Mouse (Mus musculus) frontal cortex, postnatal 36 days (tissue): ENCODE results near the gene Hpse2.
"Not testable (repeated sequence)": the region's sequence is repeated elsewhere in the genome, so short reads cannot be mapped to it uniquely, and the experiment has no call there.

Source experiments
- DNase-seq, 2 experiments: peaks; one replicate each; pipeline ENCODE4 v3.0.0; 2022; ENCODE audit warnings: low spot score in 2 of 2

The Hpse2 gene

DNA sequence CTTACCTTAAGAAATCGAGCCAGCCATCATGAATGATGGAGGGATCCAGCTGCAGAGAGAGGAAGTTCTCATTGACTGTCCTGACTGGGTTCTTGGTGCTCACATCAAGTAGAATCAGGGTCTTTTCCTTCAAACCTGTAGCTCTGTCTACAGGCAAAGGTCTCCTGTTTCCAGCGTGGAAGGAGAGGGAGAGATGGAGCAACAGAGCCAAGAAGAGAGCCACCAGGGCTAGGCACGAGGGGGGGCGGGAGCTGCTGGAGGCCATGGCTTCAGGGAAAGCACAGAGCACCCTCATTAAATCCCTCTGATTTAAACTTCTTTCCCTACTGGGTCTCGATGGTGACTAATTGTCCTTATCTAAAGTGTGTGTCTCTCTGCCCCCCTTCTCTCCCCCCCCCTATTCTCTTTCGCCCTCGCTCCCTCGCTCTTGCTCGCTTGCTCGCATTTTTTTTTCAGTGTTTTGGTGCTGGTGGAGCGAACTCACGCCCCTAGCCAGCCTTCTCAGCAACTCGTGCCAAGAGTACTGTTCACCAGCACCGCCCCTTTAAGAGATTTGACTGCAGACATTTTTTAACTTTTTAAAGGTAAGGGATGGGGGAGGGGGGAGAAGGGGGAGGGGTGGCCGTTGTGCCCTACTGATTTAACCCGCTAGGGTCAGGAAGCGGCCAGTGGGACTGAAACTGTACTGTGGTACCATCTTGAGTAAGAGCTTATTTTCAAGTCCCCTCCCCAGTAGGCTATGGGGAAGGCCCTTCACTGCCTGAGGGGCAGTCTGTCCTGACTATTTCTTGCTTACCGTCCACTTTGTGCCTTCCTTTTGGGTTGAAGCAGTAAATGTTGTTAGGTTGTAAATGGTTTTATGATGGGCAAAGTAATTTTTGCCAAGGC lies at the start of gene Hpse2:
Hpse2 (minus strand) TSS at position 339 of the 888 bp plus-strand sequence.
- DNase-seq: no peak

DNA sequence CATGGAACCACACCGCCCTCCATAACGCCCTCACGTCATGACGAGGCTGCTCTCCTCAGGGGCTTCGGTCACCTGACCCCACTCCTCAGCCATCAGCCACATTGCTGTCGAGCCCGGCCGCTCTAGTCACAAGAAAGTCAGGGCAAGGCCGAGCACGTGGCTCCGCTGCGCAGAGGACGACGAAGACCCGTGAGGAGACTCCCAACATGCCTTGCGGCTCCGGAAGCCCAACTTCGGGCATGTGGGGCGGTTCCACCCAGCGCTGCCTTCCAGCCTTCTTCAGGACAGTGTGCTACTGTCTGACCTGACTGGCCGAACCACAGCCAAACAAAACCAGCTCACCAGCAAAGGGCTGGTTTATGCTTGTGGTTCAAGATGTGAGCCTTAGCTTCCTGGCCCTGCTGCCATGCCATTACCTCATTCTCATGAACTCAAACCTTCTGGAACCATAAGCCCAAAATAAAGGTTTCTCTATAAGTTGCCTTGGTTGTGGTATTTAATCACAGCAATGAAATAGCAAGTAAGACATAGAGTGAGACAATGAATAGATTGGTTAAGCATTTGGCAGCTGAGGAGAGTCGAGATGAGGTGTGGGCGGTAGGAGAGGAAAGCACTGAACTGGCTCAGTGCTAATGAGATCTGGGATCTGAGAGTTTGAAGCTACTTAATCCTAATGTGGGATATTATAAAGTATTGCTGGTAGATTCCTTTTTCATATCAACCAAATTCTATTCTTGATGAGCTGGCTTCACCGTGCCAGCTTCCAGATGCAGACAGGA lies 39.5 kb upstream of the Hpse2 start:
- DNase-seq: no peak

DNA sequence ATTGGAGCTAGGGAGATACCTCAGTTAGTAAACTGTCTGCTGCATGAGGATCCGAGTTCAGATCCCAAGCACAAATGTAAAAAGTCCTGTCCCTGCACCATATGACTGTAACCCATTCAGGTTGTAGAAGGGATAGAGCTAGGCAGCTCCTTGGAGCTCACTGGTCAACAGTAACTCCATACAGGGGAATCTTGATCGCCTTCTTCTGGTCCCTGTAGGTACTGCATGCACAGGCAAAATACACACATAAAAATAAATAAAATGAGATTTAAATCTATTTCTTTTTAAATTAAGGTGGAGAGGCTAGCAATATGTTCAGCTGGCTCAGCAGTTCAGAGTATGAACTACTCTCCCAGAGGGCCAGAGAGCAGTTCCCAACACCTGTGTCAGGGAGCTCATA lies 35.9 kb upstream of the Hpse2 start:
- DNase-seq: no peak

DNA sequence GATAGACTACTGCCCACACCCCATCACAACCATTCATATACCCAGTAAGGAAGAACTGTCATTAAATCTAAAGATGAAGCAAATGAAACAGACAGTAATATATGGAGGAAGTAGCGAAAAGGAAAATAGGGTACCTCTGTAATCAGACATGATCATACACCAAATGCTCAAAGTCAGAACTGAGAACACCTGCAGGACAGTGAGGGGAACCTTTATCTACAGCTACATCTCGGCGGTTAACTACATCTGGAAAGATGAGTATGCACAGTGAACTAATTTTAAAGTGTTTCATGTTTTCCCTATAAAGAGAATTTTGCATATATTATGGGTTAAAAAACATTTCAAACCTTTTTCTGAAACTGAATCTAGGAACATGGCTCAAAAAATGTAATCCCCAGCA lies 32.4 kb upstream of the Hpse2 start:
- no peak for DNase-seq

DNA sequence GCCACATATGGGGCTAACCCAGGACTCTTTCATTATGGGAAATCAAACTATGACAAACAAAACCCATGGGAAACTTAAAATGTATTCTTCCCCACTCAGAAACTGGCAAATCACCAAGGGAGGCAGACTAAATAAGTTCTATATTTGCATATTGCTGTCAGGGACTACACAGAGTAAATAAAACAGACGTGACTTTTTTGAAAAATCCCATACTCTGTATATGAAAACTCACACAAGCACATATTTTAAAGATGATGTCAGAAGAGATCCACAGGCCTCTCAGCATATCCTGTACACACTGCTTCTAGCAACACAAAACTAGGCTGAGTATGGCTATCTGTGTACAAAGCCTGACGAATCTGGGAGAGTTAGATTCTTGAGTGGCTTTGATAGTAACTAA lies 27.4 kb upstream of the Hpse2 start:
- DNase-seq: no peak

DNA sequence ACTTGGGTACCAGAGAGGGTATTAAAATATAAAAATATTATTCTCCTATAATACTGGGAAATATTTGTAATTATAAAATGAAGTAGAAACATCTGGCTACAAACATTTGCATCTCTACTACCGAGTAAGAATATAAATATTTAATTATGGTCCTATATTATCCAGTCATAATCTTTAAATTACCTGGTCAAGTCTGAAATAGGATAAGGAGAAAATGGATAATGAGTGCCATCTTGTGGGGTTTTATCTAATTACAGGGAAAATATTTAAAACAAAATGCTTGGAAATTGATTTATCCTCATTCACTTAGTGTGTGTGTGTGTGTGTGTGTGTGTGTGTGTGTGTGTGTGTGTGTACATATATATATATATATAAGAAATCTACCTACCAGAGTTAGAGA lies 19.0 kb upstream of the Hpse2 start:
- no peak for DNase-seq

DNA sequence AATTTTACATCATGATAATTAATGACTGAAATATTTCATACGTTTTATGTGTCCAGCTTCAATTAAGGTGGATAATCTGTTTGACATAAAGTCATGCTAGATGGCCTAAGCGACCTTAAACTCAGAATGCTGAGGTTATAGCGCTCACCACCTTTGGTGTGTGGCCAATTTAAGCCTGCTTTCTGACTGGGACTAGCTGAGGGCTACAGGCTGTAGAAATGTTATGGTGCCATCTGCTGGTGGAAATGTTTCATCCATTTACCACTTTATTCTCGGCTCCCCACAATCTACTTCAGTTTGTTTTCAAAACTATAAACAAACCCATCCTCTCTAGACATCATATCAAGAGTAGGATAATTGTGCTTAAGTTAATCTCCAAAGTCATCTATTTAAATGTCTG lies 8.2 kb upstream of the Hpse2 start:
- DNase-seq: peak; percentile 20 to 53

DNA sequence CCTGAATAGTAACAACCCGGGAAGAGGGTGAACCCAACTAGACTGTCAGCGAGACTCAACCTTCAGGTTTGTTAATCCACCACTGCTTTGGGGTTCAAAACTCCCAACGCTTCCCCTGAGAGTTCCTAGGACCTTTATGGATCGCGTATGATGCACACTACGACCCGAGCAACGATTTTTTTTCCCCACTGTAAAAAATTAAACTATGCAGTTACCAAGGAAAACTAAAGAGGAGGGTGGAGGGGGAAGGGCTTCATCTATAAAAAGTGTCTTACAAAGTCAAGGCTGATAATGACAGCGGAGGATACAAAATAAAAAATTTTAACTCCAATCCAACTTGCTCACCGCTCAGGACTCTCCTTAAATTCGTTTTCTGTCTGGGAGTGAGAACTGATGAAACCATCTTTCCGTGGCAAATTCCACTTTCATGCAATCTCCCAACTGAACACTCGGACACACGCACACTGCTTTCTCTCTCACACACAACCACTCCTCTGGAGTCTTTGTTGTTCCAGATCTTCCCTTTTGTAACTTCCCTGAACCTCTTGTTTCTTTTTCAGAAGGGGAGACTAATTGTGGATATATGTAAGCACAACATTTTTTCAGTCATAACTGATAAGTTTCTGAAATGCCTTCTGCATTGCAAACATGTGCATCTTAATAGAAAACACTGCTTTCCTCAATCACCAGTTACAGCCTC lies 934 bp downstream of the Hpse2 start:
- peak in 1 of 2 experiments; percentile 1 for DNase-seq

DNA sequence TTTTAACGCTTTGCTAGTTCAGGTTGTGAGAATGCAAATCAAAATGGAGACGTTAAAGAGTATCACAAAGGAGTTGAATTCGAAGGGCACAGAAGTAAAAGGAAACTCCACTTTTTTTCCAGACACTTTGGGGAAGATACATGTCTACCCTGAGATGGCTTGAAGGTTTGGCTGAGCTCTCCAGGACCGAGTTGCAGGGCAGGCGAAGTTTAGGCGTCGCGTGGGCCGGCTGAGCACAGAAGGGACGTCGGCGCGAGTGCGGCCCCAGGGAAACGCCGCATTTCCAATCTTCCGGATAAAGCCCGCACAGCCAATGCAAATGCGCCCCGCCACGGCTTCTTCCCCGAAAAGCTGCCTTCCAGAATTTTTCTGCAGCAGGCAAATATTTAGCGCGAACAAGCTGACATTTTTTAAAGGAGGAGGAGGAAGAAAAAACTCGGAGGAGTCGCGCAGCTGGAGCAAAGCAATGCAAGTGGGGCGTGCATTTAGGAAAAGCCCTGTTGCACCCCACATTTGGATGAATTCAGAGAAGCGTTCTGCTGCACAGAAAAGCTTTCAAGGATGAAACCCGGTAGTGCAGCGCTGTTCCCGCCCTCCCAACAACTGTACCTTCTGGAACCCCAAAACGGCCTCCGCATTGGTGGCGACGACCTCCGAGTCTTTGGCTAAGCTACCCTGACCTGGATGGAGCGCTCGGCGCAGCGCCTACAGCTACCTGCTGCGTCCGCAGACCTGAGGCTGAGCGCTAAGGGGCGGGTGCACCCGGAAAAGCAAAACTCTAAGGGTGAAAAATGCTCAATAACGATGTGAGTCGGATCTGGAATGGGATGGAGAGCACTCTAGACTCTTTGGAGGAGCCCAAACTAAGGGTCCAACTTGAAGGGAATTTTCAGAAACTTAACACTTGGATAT lies 1.9 kb downstream of the Hpse2 start:
- peak; percentile 18 to 20 for DNase-seq

DNA sequence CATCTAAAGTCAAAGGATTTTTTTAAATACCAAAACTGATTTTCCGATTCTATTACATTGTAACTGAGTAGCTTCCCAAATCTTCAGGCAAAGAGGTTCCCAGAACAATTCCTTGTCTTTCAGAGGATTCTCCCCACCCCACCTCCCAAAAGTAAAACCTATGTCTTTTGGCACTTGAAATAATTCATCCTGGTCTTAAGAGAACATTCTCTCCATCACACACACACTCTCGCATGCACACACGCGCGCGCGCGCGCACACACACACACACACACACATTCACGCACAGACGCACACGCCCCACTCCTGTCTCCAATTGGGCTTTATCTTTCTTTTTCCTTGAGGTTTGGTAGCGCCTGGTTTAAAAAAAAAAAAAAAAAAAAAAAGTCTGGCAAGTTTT lies 2.7 kb downstream of the Hpse2 start:
- no peak for DNase-seq

DNA sequence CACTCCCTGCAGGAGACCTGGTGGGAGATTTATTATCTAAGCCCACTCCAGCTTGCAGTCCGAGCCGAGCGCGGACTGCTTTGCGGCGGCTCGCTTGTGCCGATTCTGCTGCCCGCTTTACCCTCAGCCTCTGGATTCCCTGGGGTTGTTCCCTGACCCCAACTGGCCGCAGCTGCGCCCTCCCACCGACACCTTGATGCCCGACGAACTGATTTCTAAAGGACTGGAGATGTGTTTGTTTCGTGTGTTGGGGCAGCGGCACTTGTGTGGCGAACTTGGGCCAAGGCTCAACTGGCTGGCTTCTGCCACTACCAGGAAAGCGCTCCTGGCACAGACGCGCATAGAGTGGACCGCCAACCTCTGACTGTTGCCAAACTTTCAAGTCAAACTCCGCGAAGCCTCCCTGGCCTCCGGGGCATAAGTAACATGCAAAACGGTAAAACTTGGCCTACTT lies 3.1 kb downstream of the Hpse2 start:
- DNase-seq: peak in 1 of 2 experiments; percentile 5

DNA sequence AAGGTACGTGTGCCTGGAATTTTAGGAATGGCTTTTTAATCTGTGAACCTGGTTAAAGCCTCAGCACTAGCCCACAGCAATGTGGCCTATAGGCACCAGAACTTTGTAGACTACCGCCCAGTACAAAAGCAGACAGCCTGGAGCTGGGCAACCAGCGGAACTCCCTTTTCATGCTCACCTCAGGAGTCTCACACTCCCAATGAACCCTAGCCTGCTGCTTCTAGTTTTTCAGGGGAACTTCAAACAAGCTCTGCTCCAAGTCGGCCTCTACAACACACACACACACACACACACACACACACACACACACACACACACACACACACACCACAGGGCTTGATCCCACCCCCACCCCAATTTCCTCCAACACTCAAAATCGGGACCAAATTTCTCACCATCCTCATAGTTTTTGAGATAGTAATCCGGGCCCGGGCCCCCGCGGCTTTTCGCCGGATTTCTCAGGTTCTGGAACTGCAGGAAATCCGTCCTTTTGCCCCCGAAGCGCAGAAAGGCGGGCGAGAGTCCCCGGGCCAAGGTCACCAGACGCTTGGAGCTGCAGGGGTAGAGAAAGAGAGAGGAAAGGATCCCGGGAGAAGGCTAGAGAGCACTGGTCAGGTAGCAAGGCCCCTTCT lies 3.7 kb downstream of the Hpse2 start:
- no peak for DNase-seq

DNA sequence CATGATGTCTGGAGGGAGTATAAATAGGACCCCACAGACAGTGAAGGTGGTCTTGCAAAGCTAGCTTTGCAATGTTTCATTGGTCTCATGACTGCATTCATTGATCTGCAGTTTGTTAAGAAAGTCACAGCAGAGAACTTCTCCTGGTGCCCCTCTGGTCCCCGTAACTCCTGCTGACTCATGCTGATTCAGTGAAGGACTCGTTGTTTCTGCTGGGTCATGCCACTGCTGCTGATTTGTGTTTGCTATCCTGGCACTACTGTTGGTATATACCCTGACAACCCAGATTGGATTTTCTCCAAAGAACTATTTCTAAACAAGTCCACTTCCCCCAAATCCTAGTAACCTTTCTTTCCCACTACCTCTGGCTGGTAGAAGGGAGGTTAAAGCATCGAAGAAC lies 29.3 kb downstream of the Hpse2 start:
- no peak for DNase-seq

DNA sequence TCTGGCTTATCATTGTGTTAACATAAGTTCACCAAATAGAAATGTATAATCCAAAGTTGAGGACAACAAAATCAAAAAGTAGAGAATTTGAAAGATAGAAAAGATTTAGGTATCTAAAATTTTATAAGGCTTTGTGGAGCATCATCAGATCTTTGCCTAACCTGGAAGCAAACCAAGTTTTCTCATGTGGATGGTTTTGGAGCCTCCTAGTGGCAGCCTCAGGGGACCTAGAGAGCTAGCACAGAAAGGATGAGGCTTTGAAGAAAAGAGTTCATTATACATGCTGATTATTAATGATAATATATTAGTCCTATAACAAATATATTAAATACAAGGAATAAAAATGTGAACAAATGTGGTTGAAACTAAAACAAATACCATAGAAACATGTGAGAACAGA lies 77.0 kb downstream of the Hpse2 start:
- DNase-seq: peak; percentile 11 to 53

DNA sequence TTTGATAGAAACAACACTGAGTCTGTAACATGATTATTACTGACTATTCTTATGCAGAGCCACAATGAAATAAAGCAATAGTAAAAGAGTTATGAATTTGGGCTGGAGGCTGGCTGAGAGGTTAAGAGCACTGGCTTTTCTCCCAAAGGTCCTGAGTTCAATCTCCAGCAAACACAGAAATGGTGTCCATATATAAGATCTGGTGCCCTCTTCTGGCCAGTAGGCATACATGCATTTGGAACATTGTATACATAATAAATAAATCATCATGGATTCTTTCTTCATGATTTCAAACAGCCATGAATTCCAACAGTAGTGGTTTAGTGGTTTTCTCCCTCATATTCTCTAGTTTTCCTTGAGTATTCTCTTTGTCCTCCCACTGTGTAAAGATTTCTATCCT lies 81.4 kb downstream of the Hpse2 start:
- DNase-seq: no peak

DNA sequence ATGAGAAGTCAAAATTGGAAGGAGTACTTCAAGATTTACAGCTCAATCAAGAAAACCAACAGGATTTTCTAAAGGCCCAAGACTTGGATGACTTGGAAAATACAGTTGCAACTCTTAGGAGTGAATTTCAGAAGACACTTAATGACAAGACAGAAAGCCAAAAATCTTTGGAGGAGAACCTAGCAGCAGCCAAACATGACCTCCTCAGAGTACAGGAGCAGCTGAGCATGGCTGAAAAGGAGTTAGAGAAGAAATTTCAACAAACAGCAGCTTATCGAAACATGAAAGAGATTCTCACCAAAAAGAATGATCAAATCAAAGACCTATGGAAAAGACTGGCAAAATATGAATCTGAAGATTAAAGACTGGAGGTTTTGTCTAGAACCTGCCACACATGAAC lies 106.8 kb downstream of the Hpse2 start:
- DNase-seq: not testable (repeated sequence)

DNA sequence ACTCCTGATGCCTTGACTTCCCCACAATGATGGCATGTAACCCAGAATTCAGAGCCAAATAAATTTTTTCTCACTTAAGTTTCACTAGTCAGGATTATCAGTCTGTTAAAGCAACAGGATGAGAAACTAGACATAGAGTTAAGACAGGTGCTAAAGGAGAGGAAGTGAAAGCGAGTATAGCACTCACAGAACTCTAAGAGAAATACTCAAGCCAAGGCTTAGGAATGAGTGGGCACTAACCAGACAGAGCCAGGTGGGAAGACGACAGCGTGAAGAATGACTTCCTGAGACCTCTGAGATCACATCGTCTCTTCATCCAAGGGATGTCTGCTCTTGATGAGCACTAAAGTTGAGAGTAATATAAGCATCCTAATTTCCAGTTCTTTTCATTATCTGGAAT lies 144.2 kb downstream of the Hpse2 start:
- no peak for DNase-seq

DNA sequence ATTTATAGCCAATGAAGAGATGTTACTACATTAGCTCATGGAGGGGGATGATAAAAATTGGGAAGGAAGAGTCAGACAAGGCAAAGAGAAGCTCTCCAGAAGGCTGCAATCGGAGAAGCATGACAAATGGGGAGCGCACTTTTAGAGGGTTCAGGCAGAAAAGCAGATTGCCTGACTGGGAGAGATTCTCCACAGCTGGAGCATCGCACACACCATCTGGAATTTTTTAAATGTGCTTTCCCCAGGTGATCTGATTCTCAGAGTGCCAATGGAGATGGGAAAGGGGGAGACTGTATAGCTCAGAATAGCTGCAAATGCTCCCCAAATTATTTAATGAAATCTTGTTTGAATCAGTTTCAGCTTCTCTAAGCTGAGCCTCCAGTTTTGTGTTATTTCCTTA lies 156.4 kb downstream of the Hpse2 start:
- DNase-seq: no peak

DNA sequence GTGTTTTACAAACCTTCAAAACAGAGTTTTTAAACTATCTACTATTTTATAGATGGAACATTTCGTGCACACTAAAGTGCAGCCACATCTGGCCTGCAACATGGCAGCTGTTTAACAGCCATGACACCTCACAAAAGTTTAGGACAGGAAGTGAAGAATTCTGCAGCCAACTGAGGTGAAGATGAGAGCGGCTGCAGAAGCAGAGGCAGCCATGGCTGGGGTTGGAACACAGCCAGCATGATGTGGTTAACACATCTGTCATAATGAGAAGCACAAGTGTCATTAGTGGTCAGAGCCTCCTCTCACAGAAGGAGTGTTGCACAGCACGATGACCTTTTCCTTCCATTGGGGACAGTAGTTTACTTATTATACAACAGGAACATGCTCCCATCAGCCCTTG lies 194.6 kb downstream of the Hpse2 start:
- no peak for DNase-seq

DNA sequence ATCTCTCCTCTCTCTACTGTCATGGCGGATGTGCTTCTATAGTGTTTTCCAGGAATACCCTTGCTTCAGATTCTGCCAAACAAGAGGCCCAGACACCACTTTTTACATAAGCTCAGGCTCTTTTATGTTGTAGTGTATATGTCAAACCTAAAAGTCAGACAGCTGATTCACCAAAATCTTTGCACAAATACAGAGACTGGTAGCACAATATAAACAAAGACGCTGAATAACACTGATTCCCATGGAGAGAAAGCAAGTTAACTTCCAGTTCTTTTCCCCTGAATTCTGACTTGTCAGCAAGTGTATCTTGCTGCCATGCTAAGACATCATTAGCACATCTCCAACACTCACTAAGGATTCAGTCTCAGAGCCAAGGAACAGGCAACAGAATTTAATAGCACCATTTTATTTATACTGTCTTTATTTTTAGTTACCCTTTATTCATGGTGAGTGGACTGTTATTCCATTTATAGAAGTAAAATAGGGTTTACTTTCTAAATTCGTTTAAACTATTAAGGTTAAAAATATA lies 212.7 kb downstream of the Hpse2 start:
- no peak for DNase-seq

DNA sequence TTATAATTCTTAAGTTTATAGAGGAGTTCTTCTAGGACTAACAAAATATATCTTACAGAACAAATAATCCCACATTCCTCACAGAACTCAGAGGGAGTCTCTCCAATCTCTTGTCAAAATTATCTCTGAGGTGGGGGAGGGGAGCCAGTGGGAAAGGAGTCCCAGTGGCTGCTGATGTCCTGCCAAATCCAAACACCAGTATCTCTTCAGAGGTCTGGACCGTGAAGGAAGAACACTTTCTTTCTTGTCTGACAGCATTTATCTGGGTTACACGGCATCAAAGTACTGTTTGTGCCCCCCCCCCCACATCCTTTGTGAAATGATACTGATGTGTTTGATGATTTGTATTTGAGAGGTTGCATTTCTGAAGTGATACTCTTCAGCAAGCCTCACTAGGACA lies 213.3 kb downstream of the Hpse2 start:
- no peak for DNase-seq
